Mouse (Mus musculus): ENCODE measurements around the gene Gm42421. TPM values are rescaled to one million over a fixed set of nuclear protein-coding genes. Genes with fewer than 3 reads are reported as not detected.

Gm42421 gene
- polyA plus RNA-seq, 2 experiments: 0.20 to 0.59 TPM

DNA sequence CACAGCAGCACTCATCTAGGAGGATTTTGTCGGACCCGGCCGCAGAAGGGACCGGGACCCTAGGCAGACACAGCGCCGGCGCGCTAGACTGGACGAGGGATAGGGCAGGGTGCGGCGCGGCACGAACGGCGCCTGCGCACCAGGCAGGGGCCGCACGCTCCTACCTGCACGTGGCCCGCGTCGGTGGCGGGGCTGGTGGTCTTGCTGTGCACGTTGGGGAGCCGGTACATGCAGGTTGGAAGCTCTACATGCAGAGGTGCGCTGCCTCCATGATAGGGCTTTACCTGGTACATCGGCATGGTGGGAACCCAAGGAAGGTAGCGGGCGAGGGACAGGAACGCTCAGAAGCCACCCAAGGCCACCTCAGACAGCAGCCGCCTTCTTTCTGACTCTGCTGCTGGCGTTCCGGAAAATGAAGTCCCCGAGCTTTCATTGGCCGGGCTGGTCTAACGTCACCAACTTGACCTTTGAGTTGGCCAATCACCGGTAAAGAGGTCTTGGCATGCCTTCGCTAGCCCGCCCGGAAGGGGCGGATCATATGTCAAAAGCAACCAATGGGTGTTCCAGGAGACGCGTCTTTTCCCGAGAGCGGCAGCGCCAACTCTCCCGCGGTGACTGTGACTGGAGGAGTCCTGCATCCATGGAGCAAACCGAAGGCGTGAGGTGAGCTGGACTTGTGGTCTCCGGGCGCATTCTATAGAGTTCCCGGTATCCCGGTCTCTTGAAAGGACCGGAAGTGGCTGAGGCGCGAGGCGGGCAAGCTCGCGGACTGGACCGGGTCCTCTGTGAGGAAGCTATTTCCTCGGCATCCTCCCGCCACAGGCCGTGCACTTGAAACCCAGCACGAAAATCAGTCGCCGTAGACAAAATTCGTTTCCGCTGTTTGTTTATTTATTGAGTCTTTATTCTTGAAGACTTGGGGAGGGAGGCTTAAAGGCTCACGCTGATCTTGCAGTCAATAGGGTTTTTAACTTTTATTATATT, 18.3 kb upstream of the Gm42421 start, which contains the start of the genes Aimp2 and Pms2:
Gene Aimp2 (minus strand): TSS at position 431 of the 984 bp plus-strand sequence.
Gene Pms2 (plus strand): TSS at position 548 of the 984 bp plus-strand sequence.
- under 1% methylated on average over 70 of the region's 70 CpGs for WGBS (ENCODE audit: insufficient replicate concordance)
- Histone ChIP-seq H3K27ac (peak within 1 kb of the TSS; percentile 93), H3K4me2 (ENCODE audit: low read depth) (peak within 1 kb of the TSS; percentile 99), H3K36me3 (replicated peaks; ENCODE audit: control insufficient read depth, insufficient read depth, low read depth) (peaks cover 17% of the 10 kb centered on the region), H3K9ac (replicated peaks) (peak within 1 kb of the TSS; percentile 85), H3K4me1 (replicated peaks; ENCODE audit: control insufficient read depth in 2 of 2, insufficient read depth in 2 of 2, low read length in 1 of 2) (peaks cover 16% of the 10 kb centered on the region in 2 experiments), H3K27me3 (ENCODE audit: control insufficient read depth, insufficient read depth, low read length) (no peaks in the 10 kb centered on the region), H3K9me3 (ENCODE audit: control insufficient read depth, low read length) (no peaks in the 10 kb centered on the region), H3K4me3 (ENCODE audit: insufficient read depth in 1 of 2, low read depth in 2 of 2, low read length in 2 of 2) (peak within 1 kb of the TSS; percentile 69 to 84)
- DNase-seq (ENCODE audit: low read depth in 3 of 3, low spot score in 3 of 3) (peak; percentile 99), ATAC-seq (ENCODE audit: insufficient read depth) (peak; percentile 94)
- TF ChIP-seq EP300 (IDR thresholded peaks at IDR 0.05; ENCODE audit: low read depth) (no peak), CTCF (IDR thresholded peaks at IDR 0.05; ENCODE audit: low read depth) (no peak)

DNA sequence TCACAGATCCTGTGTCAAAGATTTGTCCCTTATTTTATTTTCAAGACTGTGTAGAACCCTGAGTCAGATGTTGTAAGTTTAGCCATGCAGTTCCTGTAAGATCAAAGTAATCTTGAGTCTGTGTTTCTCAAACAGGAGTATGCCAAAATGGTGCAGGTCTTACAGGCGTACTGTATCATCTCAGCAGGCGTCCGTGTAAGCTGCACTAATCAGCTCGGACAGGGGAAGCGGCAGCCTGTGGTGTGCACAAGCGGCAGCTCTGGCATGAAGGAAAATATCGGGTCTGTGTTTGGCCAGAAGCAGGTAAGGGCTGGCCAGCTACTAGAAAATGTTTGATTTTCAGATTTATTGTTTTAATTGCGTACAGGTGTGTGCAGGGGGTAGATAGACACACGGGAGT, 11.8 kb upstream of the Gm42421 start:
- no peak for DNase-seq (ENCODE audit: low read depth in 3 of 3, low spot score in 3 of 3)
- H3K36me3 ChIP-seq (replicated peaks; ENCODE audit: control insufficient read depth, insufficient read depth, low read depth): peaks cover 47% of the 10 kb centered on the region
- peaks cover 0 to under 1% of the 10 kb centered on the region in 2 experiments; a peak in 2 of 4 replicates for H3K4me1 ChIP-seq (replicated peaks; ENCODE audit: control insufficient read depth in 2 of 2, insufficient read depth in 2 of 2, low read length in 1 of 2)
- no peaks in the 10 kb centered on the region for H3K27me3 ChIP-seq (ENCODE audit: control insufficient read depth, insufficient read depth, low read length)
- no peak overlapping the region for H3K27ac ChIP-seq
- H3K9me3 ChIP-seq (ENCODE audit: control insufficient read depth, low read length): no peaks in the 10 kb centered on the region
- no peak for ATAC-seq (ENCODE audit: insufficient read depth)
- TF ChIP-seq EP300 (IDR thresholded peaks at IDR 0.05; ENCODE audit: low read depth) (no peak), CTCF (IDR thresholded peaks at IDR 0.05; ENCODE audit: low read depth) (no peak)
- WGBS (ENCODE audit: insufficient replicate concordance): 88% methylated on average over 9 of the region's 9 CpGs
- H3K4me2 ChIP-seq (ENCODE audit: low read depth): no peak overlapping the region
- no peak overlapping the region for H3K4me3 ChIP-seq (ENCODE audit: insufficient read depth in 1 of 2, low read depth in 2 of 2, low read length in 2 of 2)
- H3K9ac ChIP-seq (replicated peaks): no peak overlapping the region

DNA sequence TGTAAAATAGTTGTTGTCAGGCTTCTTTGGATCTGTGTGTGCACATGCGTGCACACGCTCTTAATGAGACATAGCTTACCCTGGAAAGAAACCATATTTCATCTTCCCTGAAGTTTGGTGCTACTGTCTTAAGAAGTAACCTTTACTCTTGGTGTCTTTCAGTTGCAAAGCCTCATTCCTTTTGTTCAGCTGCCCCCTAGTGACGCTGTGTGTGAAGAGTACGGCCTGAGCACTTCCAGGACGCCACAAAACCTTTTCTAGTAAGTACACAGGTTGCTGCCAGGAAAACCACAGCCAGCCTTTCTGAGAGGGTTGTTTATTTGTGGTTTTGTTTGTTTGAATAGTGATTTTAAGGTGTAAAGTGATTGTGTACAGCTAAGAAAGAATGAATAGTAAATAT, 10.6 kb upstream of the Gm42421 start:
- no peaks in the 10 kb centered on the region for H3K9me3 ChIP-seq (ENCODE audit: control insufficient read depth, low read length)
- peaks cover 55% of the 10 kb centered on the region for H3K36me3 ChIP-seq (replicated peaks; ENCODE audit: control insufficient read depth, insufficient read depth, low read depth)
- no peak overlapping the region for H3K4me3 ChIP-seq (ENCODE audit: insufficient read depth in 1 of 2, low read depth in 2 of 2, low read length in 2 of 2)
- no peaks in the 10 kb centered on the region for H3K27me3 ChIP-seq (ENCODE audit: control insufficient read depth, insufficient read depth, low read length)
- no peak overlapping the region for H3K27ac ChIP-seq
- no peak overlapping the region for H3K4me2 ChIP-seq (ENCODE audit: low read depth)
- peak; percentile 41 to 51 (median 50) for DNase-seq (ENCODE audit: low read depth in 3 of 3, low spot score in 3 of 3)
- no peak overlapping the region for H3K9ac ChIP-seq (replicated peaks)
- no peak for ATAC-seq (ENCODE audit: insufficient read depth)
- H3K4me1 ChIP-seq (replicated peaks; ENCODE audit: control insufficient read depth in 2 of 2, insufficient read depth in 2 of 2, low read length in 1 of 2): no peaks in the 10 kb centered on the region
- 57% methylated on average over 5 of the region's 5 CpGs for WGBS (ENCODE audit: insufficient replicate concordance)
- TF ChIP-seq CTCF (IDR thresholded peaks at IDR 0.05; ENCODE audit: low read depth) (peak; percentile 78), EP300 (IDR thresholded peaks at IDR 0.05; ENCODE audit: low read depth) (no peak)

DNA sequence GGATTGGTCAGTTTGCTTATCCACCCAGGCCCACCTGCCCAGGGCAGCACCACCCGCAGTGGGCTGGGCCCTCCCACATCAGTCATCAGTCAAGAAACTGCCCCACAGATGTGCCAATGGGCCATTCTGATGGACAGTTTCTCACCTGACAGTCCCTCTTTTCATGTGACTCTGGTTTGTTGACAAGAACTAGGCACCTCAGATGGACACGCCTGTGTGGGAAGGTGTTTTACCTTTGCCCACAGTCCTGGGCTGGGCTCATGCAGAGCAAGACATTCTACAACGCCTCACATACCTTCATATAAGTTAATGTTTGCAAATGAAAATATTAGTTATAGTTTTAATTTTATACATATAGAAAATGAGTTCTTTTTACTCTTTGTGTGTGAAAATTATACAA, 9.9 kb upstream of the Gm42421 start:
- Histone ChIP-seq H3K36me3 (replicated peaks; ENCODE audit: control insufficient read depth, insufficient read depth, low read depth) (peaks cover 61% of the 10 kb centered on the region), H3K4me2 (ENCODE audit: low read depth) (no peak overlapping the region), H3K27me3 (ENCODE audit: control insufficient read depth, insufficient read depth, low read length) (no peaks in the 10 kb centered on the region), H3K27ac (no peak overlapping the region), H3K9ac (replicated peaks) (no peak overlapping the region), H3K4me3 (ENCODE audit: insufficient read depth in 1 of 2, low read depth in 2 of 2, low read length in 2 of 2) (no peak overlapping the region), H3K9me3 (ENCODE audit: control insufficient read depth, low read length) (no peaks in the 10 kb centered on the region), H3K4me1 (replicated peaks; ENCODE audit: control insufficient read depth in 2 of 2, insufficient read depth in 2 of 2, low read length in 1 of 2) (no peaks in the 10 kb centered on the region)
- TF ChIP-seq EP300 (IDR thresholded peaks at IDR 0.05; ENCODE audit: low read depth): no peak
- TF ChIP-seq CTCF (IDR thresholded peaks at IDR 0.05; ENCODE audit: low read depth): no peak
- 84% methylated on average over 3 of the region's 3 CpGs for WGBS (ENCODE audit: insufficient replicate concordance)
- ATAC-seq (ENCODE audit: insufficient read depth): no peak
- no peak for DNase-seq (ENCODE audit: low read depth in 3 of 3, low spot score in 3 of 3)

All from liver, embryonic 14.5 days (tissue).